Mouse (Mus musculus) B cell, adult 2 months (primary cell): Measurements from ENCODE around the gene Adipor1.

Source experiments
- DNase-seq, 2 experiments: peaks; one replicate each; pipeline ENCODE4 v3.0.0; 2022

Gene Adipor1

GRCm38 (mm10) chr1:134415168-134415831 lies at the start of gene Adipor1:
Gene Adipor1, plus strand, starts transcription at chr1:134415378.
- DNase-seq, result peak; percentile 92 to 93

GRCm38 (mm10) chr1:134365491-134365890 lies 49.7 kb upstream of the Adipor1 start:
- no peak for DNase-seq

GRCm38 (mm10) chr1:134368777-134369337 lies 46.3 kb upstream of the Adipor1 start:
- peak; percentile 67 to 74 for DNase-seq

GRCm38 (mm10) chr1:134374124-134374523 lies 41.1 kb upstream of the Adipor1 start:
- DNase-seq, result no peak

GRCm38 (mm10) chr1:134381051-134381450 lies 34.1 kb upstream of the Adipor1 start:
- no peak for DNase-seq

- no peak for DNase-seq
Observed at GRCm38 (mm10) chr1:134381795-134382625, 33.2 kb upstream of the Adipor1 start.

GRCm38 (mm10) chr1:134384581-134384980 lies 30.6 kb upstream of the Adipor1 start:
- DNase-seq, result no peak

- no peak for DNase-seq
Observed at GRCm38 (mm10) chr1:134385176-134385575, 30.0 kb upstream of the Adipor1 start.

- DNase-seq, result no peak
Observed at GRCm38 (mm10) chr1:134385666-134386065, 29.5 kb upstream of the Adipor1 start, which contains the start of gene 4933406M09Rik. Gene 4933406M09Rik, plus strand, starts transcription at chr1:134385940.

- no peak for DNase-seq
Observed at GRCm38 (mm10) chr1:134393827-134394226, 21.4 kb upstream of the Adipor1 start.

GRCm38 (mm10) chr1:134398210-134398609 lies 17.0 kb upstream of the Adipor1 start:
- no peak for DNase-seq

GRCm38 (mm10) chr1:134399735-134400134 lies 15.4 kb upstream of the Adipor1 start:
- peak; percentile 33 to 50 for DNase-seq

GRCm38 (mm10) chr1:134405509-134406413 lies 9.4 kb upstream of the Adipor1 start, which contains the start of gene Cyb5r1:
Gene Cyb5r1, plus strand, starts transcription at chr1:134405559.
- DNase-seq, result peak; percentile 79

GRCm38 (mm10) chr1:134406414-134406771 lies 8.8 kb upstream of the Adipor1 start:
- no peak for DNase-seq

- no peak for DNase-seq
Observed at GRCm38 (mm10) chr1:134408080-134408479, 7.1 kb upstream of the Adipor1 start.

- no peak for DNase-seq
Observed at GRCm38 (mm10) chr1:134411706-134412629, 3.2 kb upstream of the Adipor1 start.

GRCm38 (mm10) chr1:134414038-134414437 lies 1.1 kb upstream of the Adipor1 start:
- DNase-seq, result no peak

- DNase-seq, result no peak
Observed at GRCm38 (mm10) chr1:134414501-134415167, 544 bp upstream of the Adipor1 start.

GRCm38 (mm10) chr1:134418414-134418975 lies 3.3 kb downstream of the Adipor1 start:
- DNase-seq, result no peak

- no peak for DNase-seq
Observed at GRCm38 (mm10) chr1:134419176-134419575, 4.0 kb downstream of the Adipor1 start.
